Mouse (Mus musculus): ENCODE data around the gene Mettl14.

DNA sequence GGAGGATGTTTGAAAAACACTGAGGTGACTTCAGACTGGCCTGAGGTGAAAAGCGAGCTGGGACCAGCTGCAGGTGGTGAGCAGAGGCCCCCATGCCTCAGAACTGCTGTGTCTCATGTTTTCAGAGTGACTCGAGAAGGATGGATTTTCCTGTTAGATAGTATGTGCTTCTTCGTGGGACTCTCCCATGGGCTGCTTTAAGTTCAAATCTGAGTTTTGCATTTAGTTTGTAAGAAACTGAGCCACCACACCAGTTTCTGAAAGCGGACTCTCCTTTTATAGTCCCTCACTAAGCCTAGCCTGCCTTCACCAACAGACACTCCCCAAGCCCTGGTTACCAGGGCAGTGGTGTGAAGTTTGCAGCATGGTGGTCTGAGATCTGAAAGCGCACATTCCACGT lies 48.1 kb downstream of the Mettl14 start:
- TF ChIP-seq FLI1 (IDR thresholded peaks at IDR 0.05; ENCODE audit: low read length) (no peak), GATA1 (IDR thresholded peaks at IDR 0.05; ENCODE audit: borderline replicate concordance, low read length) (no peak)

Measured in megakaryocyte, embryonic 14.5 days (primary cell).